Mouse (Mus musculus) C2C12 (cell line): ENCODE data around the gene Tgm1. TPM values are rescaled to one million over a fixed set of nuclear protein-coding genes. Genes with fewer than 3 reads are reported as not detected.

Experiments used
- H3K27me3 ChIP-seq: one replicate; pipeline ENCODE4 v1.6.1; 2011; ENCODE audit not compliant: control insufficient read depth, insufficient read depth, insufficient read length
- H3K36me3 ChIP-seq: one replicate; pipeline ENCODE4 v1.6.1; 2011; ENCODE audit not compliant: control insufficient read depth, insufficient read depth
- H3K4me3 ChIP-seq: one replicate; pipeline ENCODE4 v1.5.1; 2011; ENCODE audit warnings: mild to moderate bottlenecking, control low read depth; ENCODE audit not compliant: poor library complexity, insufficient read depth, severe bottlenecking
- H3K79me2 ChIP-seq: one replicate; pipeline ENCODE4 v1.6.1; 2011; ENCODE audit not compliant: control insufficient read depth, insufficient read depth
- H3K79me3 ChIP-seq: one replicate; pipeline ENCODE4 v1.6.1; 2011; ENCODE audit warnings: low read depth, control low read depth
- H3ac ChIP-seq: one replicate; pipeline ENCODE3; 2011; ENCODE audit warnings: low read depth; ENCODE audit not compliant: control insufficient read depth, insufficient read length
- CEBPB ChIP-seq: IDR thresholded peaks from one replicate; pipeline ENCODE4 v1.6.1; 2011; ENCODE audit warnings: low read depth, mild to moderate bottlenecking, control low read depth, moderate library complexity
- CTCF ChIP-seq: IDR thresholded peaks from one replicate; pipeline ENCODE4 v1.5.1; 2011; ENCODE audit not compliant: control insufficient read depth, insufficient read depth, insufficient read length
- FOSL1 ChIP-seq: IDR thresholded peaks from one replicate; pipeline ENCODE4 v1.8.0; 2011; ENCODE audit warnings: mild to moderate bottlenecking, low read length; ENCODE audit not compliant: poor library complexity, insufficient read depth, severe bottlenecking
- MAX ChIP-seq: IDR thresholded peaks from one replicate; pipeline ENCODE4 v1.6.1; 2011; ENCODE audit warnings: mild to moderate bottlenecking, control low read depth
- MYOD1 ChIP-seq: IDR thresholded peaks from one replicate; pipeline ENCODE4 v1.6.1; 2011; ENCODE audit warnings: low read depth; ENCODE audit not compliant: control insufficient read depth, insufficient read length
- MYOG ChIP-seq: IDR thresholded peaks from one replicate; pipeline ENCODE4 v1.6.1; 2011; ENCODE audit not compliant: control insufficient read depth, insufficient read length; ENCODE audit errors: extremely low read depth
- USF1 ChIP-seq: IDR thresholded peaks from one replicate; pipeline ENCODE4 v1.6.1; 2011; ENCODE audit warnings: low read depth, mild to moderate bottlenecking, control low read depth, moderate library complexity
- polyA plus RNA-seq: library from polyadenylated mRNA; unstranded; fragments of >200 nt; fragmentation: generic; extraction: Trizol; gene quantifications from one replicate; pipeline ENCODE4 v1.2.1, GENCODE M21; 2012; ENCODE audit warnings: missing spikeins

The Tgm1 gene
- polyA plus RNA-seq, 1 experiment = 0.07 TPM

DNA sequence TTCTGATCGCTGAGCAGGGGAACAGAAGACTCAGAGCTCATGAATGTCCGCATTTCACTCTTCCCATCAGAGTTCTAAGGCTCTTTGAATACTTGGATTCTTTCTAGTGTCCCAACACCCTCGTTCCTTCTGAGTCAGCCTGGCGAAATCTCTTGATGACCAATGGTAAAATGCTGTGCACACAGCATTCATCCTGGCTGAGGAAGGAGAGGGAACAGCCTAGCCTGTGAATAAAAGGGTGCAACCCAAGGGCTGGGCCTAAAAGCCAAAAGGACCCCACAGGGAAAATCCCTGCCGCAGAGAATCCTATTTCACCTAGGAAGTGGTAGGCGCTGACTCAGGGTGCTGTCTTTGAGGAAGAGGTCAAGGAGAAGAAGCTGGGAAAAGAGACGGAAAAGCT, 16.4 kb upstream of the Tgm1 start:
- Histone ChIP-seq H3K36me3 (no peaks in the 10 kb centered on the region), H3K27me3 (no peaks in the 10 kb centered on the region), H3ac (no peak overlapping the region), H3K79me3 (no peaks in the 10 kb centered on the region), H3K79me2 (no peaks in the 10 kb centered on the region), H3K4me3 (no peak overlapping the region)
- TF ChIP-seq CEBPB = no peak
- no peak for TF ChIP-seq MYOD1
- TF ChIP-seq FOSL1 = no peak
- no peak for TF ChIP-seq MYOG
- no peak for TF ChIP-seq CTCF
- no peak for TF ChIP-seq USF1
- no peak for TF ChIP-seq MAX

DNA sequence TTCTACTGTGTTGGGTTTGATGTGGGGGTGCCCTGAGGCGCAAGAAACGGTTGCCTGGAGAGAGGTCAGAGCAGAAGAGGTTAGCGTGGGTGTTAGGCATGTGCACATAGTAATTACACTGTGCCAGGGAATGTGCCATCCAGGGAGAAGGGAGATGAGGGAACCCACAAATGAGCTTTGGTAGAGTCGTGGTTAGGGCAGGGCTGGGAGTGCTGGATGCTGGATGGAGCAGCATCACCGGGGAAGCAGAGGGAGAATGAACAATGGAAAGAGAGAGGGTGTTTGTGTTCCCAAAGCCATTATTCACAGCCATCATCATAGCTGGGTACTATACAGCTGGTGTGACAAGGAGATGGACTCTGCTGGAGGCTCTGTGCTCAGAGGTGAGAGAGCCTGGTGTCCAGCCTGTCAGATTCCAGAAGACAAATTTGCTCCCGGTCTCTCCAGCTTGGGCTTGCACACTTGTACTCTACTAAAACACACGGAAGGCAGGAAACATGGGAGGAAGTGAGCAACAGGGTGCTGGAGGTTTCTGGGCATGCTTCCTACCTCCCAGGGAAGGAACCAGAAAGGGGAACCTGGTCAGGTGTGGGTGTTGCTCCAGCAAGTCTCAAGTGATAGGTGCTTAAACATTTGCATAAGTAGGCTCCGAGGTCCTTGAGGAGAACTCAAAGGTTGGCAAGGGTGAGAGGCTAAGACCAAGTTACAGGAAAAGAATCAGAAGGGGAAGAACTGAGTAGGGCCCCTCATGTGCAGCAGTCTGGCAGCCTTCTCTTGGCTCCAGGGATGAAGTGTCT, 14.4 kb upstream of the Tgm1 start:
- no peak overlapping the region for H3K4me3 ChIP-seq
- H3K79me2 ChIP-seq = no peaks in the 10 kb centered on the region
- no peaks in the 10 kb centered on the region for H3K27me3 ChIP-seq
- no peaks in the 10 kb centered on the region for H3K36me3 ChIP-seq
- no peaks in the 10 kb centered on the region for H3K79me3 ChIP-seq
- no peak for TF ChIP-seq MYOD1
- TF ChIP-seq MAX = no peak
- no peak for TF ChIP-seq FOSL1
- no peak for TF ChIP-seq CEBPB
- no peak overlapping the region for H3ac ChIP-seq

DNA sequence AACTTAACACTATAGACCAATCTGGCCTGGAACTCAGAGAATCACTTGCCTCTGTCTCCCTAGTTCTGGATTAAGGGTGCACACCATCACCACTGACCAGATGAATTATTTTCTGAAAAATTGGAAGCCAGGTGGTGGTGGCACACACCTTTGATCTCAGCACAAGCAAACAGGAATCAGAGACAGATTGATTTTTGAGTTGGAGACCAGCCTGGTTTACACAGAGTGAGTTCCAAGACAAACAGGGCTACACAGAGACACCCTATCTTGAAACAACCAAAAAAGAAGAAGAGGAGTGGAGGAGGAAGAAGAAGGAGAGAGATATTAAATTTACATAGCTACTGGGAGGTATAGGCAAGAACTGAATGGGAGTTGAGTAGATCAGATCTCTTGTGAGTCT, 12.5 kb upstream of the Tgm1 start:
- Histone ChIP-seq H3K4me3 (no peak overlapping the region), H3K27me3 (no peaks in the 10 kb centered on the region), H3K79me3 (no peaks in the 10 kb centered on the region), H3ac (no peak overlapping the region), H3K36me3 (no peaks in the 10 kb centered on the region), H3K79me2 (no peaks in the 10 kb centered on the region)
- no peak for TF ChIP-seq MAX

DNA sequence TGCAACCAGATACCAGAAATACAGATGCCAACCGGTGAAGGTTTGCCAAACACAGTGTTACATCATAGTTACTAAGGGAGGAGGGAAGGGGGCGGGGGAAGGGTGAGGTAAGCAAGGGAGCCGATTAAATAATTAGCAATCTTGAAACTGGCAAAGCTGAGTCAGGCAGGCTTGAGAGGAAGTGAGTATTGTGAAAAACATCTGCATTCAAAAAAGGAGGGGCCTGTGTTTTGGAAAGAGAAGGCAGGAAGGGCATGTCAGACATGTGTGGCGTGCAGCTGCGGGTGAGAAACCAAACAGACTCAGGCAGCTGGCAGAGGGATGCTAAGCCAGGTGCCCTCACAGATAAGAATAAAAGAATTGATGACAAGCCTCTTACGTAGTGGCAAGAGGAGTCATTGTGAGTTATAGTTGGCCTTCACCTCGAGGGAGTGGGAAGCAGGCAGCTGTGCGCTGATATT, 10.7 kb upstream of the Tgm1 start:
- Histone ChIP-seq H3K36me3 (no peaks in the 10 kb centered on the region), H3K4me3 (no peak overlapping the region), H3ac (no peak overlapping the region), H3K79me3 (no peaks in the 10 kb centered on the region), H3K79me2 (no peaks in the 10 kb centered on the region), H3K27me3 (no peaks in the 10 kb centered on the region)
- peak; percentile 89 for TF ChIP-seq MYOD1
- TF ChIP-seq FOSL1 = no peak
- TF ChIP-seq CTCF = no peak
- TF ChIP-seq MAX = peak; percentile 74
- TF ChIP-seq USF1 = no peak
- TF ChIP-seq CEBPB = peak; percentile 77

DNA sequence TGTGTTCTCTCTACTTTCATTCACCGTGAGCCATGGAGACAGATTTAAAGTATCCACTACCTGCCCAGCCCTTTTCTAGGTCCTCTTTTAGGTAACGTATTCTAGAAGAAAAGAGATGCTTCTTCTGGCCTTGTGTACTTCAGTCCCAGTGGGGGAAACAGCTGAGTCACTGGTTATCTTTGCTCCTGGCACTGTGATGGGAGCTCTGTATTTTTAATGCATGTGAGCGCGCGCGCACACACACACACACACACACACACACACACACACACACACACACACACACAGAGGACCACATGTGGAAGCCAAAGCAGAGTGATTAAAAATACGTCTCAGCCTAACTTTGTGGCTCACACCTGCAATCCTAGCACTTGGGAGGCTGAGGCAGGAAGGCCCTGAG, 9.7 kb upstream of the Tgm1 start:
- no peak overlapping the region for H3K4me3 ChIP-seq
- no peaks in the 10 kb centered on the region for H3K79me3 ChIP-seq
- no peaks in the 10 kb centered on the region for H3K79me2 ChIP-seq
- TF ChIP-seq MYOG = no peak
- TF ChIP-seq FOSL1 = no peak
- TF ChIP-seq CTCF = no peak
- TF ChIP-seq MYOD1 = no peak
- no peak for TF ChIP-seq MAX
- no peak for TF ChIP-seq CEBPB
- H3K36me3 ChIP-seq = peaks cover under 1% of the 10 kb centered on the region
- H3ac ChIP-seq = no peak overlapping the region
- no peaks in the 10 kb centered on the region for H3K27me3 ChIP-seq

DNA sequence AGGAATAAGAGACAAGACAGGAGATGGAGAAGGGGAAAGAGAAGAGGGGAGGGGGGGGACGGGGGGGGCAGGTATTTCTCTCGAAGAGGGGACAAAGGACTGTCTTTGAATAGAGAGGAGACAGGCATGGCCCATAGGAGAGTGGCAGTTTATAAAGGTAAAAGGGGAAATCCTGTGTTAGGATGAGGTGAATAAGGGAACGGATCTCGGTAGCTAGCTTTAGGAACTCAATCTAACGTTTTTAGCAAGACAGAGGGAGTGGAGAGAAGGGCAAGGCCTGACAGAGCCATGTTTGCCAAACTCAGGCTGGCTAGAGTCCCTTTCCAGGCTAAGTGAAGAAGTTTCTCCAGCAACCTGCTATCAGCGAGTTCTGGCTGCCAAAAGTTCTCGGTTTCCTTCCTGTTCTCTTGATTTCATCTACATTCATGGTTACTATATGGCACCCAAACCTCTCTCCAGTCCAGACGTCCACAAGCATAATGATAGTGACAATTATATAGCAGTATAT, 8.8 kb upstream of the Tgm1 start:
- H3K36me3 ChIP-seq = peaks cover 3% of the 10 kb centered on the region

More for the DNA sequence above, 8.8 kb upstream of the Tgm1 start:
- H3K79me3 ChIP-seq = no peaks in the 10 kb centered on the region
- TF ChIP-seq MAX (no peak), USF1 (no peak), CTCF (no peak), MYOG (no peak), MYOD1 (no peak), FOSL1 (no peak), CEBPB (no peak)
- no peaks in the 10 kb centered on the region for H3K27me3 ChIP-seq
- H3K4me3 ChIP-seq = peak overlapping the region; percentile 43
- no peaks in the 10 kb centered on the region for H3K79me2 ChIP-seq
- no peak overlapping the region for H3ac ChIP-seq
